Mouse (Mus musculus): Measurements from ENCODE around the gene Vmn2r68.

Gene Vmn2r68

DNA sequence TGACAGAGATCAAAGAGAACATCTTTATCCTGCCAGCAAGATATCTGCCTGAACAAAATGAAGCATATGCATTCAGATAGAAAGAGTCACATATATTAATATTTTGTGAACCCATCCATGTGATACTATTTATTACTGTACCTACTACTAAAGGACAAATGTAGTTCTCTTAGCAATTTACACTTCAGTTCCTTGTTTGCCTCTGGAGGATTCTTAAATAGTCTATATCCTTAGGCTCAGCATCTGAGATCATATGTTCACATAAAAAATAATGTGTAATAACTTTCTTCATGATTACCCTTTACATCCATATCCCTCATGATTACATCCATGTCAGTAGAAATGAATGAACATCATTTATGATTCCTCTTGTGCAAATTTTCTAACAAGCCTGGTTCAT lies at the start of gene Vmn2r68:
Gene Vmn2r68 (minus strand): TSS at position 101 of the 400 bp plus-strand sequence.
- no peak for DNase-seq

Measured in retina, postnatal 1 day (tissue).